27 mouse cellular contexts compared by ENCODE assay signal in the genomic region with DNA sequence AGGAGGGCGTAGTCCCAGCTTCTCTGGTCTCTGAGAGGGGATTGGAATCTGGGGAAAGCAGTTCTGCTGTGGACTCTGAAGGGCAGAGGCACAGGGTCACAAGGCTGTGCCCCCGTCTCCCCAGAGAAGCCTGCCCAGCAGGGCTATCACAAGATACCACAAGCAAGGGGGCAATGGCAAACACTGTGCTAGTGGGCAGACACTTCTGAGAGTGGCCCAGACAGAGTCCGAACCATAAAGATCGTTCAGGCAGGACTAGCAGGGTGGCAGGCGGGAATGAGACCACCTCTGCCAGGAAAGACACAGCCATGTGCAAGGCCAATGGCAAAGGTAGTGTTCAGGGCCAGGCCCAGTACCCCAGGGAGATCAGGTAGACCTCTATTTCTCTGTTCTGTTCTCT. TPM values are rescaled to one million over a fixed set of nuclear protein-coding genes. Genes with fewer than 3 reads are reported as not detected.
DNase-seq lines count a peak whose midpoint lies in the region; ATAC-seq and TF ChIP-seq lines count a peak whose summit lies in the region.
"Had no signal": no experiment of that assay in that cellular context is flagged by ENCODE, and none has a peak within 500 bp of the region (broad histone marks: within the 10 kb centered on the region; RNA-seq: fewer than 3 reads in every experiment).

No protein-coding gene starts in this region.

- no peak overlapping the region for H3K4me2 ChIP-seq in lung, embryonic 14.5 days
- no peak overlapping the region for H3K4me2 ChIP-seq in stomach, embryonic 16.5 days (ENCODE audit: low read depth, low read length)
- H3K4me2 ChIP-seq: embryonic facial prominence, embryonic 15.5 days; forebrain, embryonic 13.5 days; heart, embryonic 12.5 days; heart, embryonic 15.5 days; hindbrain, embryonic 13.5 days had no signal

- H3K4me1 ChIP-seq in lung, embryonic 14.5 days (ENCODE audit: insufficient read depth), result peaks cover 38% of the 10 kb centered on the region
- peaks cover 56% of the 10 kb centered on the region for H3K4me1 ChIP-seq in stomach, embryonic 16.5 days (ENCODE audit: control insufficient read depth, insufficient read depth, low read length)

- no peak overlapping the region for H3K9ac ChIP-seq in lung, embryonic 14.5 days
- H3K9ac ChIP-seq in stomach, embryonic 16.5 days (ENCODE audit: low read length), result 0 out of 2 replicates have a peak overlapping the region, but pooled peaks have one; percentile 12
- H3K9ac ChIP-seq: embryonic facial prominence, embryonic 15.5 days; forebrain, embryonic 13.5 days; forebrain, postnatal 0 days; heart, embryonic 12.5 days; heart, embryonic 15.5 days; hindbrain, embryonic 13.5 days; intestine, embryonic 15.5 days had no signal

- peak; percentile 17 for DNase-seq in gastrocnemius, adult 2 months
- no peak for DNase-seq in gastrocnemius, postnatal 36 days
- no peak for DNase-seq in lung, embryonic 14.5 days
- no peak for DNase-seq in lung, postnatal 4 days
- no peak for DNase-seq in adrenal gland, adult 2 months
- DNase-seq: adrenal gland, adult 8-10 months; adrenal gland, postnatal 25 days; cerebellum, adult 11-12 months; cerebellum, adult 8-10 months; cerebellum, postnatal 10 days; cerebellum, postnatal 36 days; embryo, embryonic 11 days; forebrain, postnatal 0 days; gastrocnemius, postnatal 25 days; heart, postnatal 10 days; heart, postnatal 36 days had no signal

- H3K9me3 ChIP-seq in lung, embryonic 14.5 days (ENCODE audit: low read depth, low read length), result no peaks in the 10 kb centered on the region
- no peaks in the 10 kb centered on the region for H3K9me3 ChIP-seq in stomach, embryonic 16.5 days (replicated peaks; ENCODE audit: control insufficient read depth, low read length)
- H3K9me3 ChIP-seq: embryonic facial prominence, embryonic 15.5 days; forebrain, embryonic 13.5 days; heart, embryonic 12.5 days; heart, embryonic 15.5 days; hindbrain, embryonic 10.5 days; hindbrain, embryonic 13.5 days; intestine, embryonic 15.5 days had no signal

- H3K27me3 ChIP-seq in lung, embryonic 14.5 days (ENCODE audit: insufficient read depth, low read length), result no peaks in the 10 kb centered on the region
- H3K27me3 ChIP-seq in stomach, embryonic 16.5 days (ENCODE audit: control insufficient read depth, insufficient read depth, low read length), result no peaks in the 10 kb centered on the region
- H3K27me3 ChIP-seq: embryonic facial prominence, embryonic 15.5 days; forebrain, embryonic 13.5 days; heart, embryonic 12.5 days; heart, embryonic 15.5 days; intestine, embryonic 15.5 days had no signal

- no peaks in the 10 kb centered on the region; the same call in 1 of the 2 replicates for H3K36me3 ChIP-seq in lung, embryonic 14.5 days (ENCODE audit: insufficient read depth)
- H3K36me3 ChIP-seq in stomach, embryonic 16.5 days (ENCODE audit: control insufficient read depth, insufficient read depth, low read length), result no peaks in the 10 kb centered on the region
- H3K36me3 ChIP-seq: embryonic facial prominence, embryonic 15.5 days; heart, embryonic 15.5 days; hindbrain, embryonic 10.5 days; hindbrain, embryonic 13.5 days; intestine, embryonic 15.5 days had no signal

- peak overlapping the region; percentile 81 for H3K27ac ChIP-seq in gastrocnemius, adult 2 months
- peak overlapping the region; percentile 6; the same call in 1 of the 2 replicates for H3K27ac ChIP-seq in lung, embryonic 14.5 days (ENCODE audit: low read depth)
- H3K27ac ChIP-seq in stomach, embryonic 16.5 days (ENCODE audit: low read length), result peak overlapping the region; percentile 17; the same call in 1 of the 2 replicates
- H3K27ac ChIP-seq: forebrain, embryonic 13.5 days; hindbrain, embryonic 13.5 days had no signal

- TF ChIP-seq CTCF in gastrocnemius, adult 2 months (IDR thresholded peaks at IDR 0.05), result no peak
- no peak for TF ChIP-seq CTCF in lung, embryonic 14.5 days (IDR thresholded peaks at IDR 0.05; ENCODE audit: low read depth)

- no peak overlapping the region for H3K4me3 ChIP-seq in gastrocnemius, adult 2 months
- H3K4me3 ChIP-seq in lung, embryonic 14.5 days (ENCODE audit: low read depth, low read length), result no peak overlapping the region
- no peak overlapping the region for H3K4me3 ChIP-seq in stomach, embryonic 16.5 days (replicated peaks; ENCODE audit: low read length)
- H3K4me3 ChIP-seq: embryonic facial prominence, embryonic 15.5 days; erythroblast, embryonic 14.5 days; forebrain, embryonic 13.5 days; heart, embryonic 12.5 days; heart, embryonic 15.5 days; hindbrain, embryonic 10.5 days; hindbrain, embryonic 13.5 days; intestine, embryonic 15.5 days had no signal

- WGBS in lung, embryonic 14.5 days, result 90% methylated on average over 5 of the region's 5 CpGs
- 86% methylated on average over 5 of the region's 5 CpGs for WGBS in stomach, embryonic 16.5 days

- intact Hi-C loops in gastrocnemius, adult 2 months (cut with DNase I), result no loop called here
- intact Hi-C loops in gastrocnemius, postnatal 36 days (cut with DNase I), result no loop called here

- ATAC-seq in lung, embryonic 14.5 days (ENCODE audit: insufficient read depth), result no peak
- no peak for ATAC-seq in stomach, embryonic 16.5 days (ENCODE audit: insufficient read depth, low FRiP score)
- ATAC-seq: CD4-positive, CD25-positive, alpha-beta regulatory T cell, adult 4 months; forebrain, embryonic 13.5 days; forebrain, postnatal 0 days; hindbrain, embryonic 16.5 days; intestine, embryonic 15.5 days had no signal

RNA-seq across cellular contexts. Expression of gene Zcchc24, which starts 7.7 kb away (rescaled TPM):
- total RNA-seq in gastrocnemius, adult 2 months (2021), result 10 to 100 TPM; 40.6 to 59.3 TPM
- total RNA-seq in gastrocnemius, postnatal 36 days (2021), result 10 to 100 TPM; 38.4 to 49.4 TPM
- polyA plus RNA-seq in lung, embryonic 14.5 days (2014; fragmentation: Nextera tagmentation; extraction: Ambion mirVana), result 29.6 and 29.8 TPM in 2 replicates
- polyA plus RNA-seq in stomach, embryonic 16.5 days (2015; fragmentation: Nextera tagmentation; extraction: Ambion mirVana), result 15.3 and 17.1 TPM in 2 replicates
- 10 to 100 TPM; 19.5 to 32.6 TPM for total RNA-seq in adrenal gland, adult 2 months (2021)
- polyA plus RNA-seq in adrenal gland, adult 2 months (2012; rRNA removed), result 19.5 and 20.6 TPM in 2 replicates

Comparison
In these comparisons a context has a peak if more than half of its experiments do, and no peak if none do; other contexts are left out.
1. H3K27ac ChIP-seq: peak in every context shown above with its lines; median percentile 81 in gastrocnemius, adult 2 months; 17 in stomach, embryonic 16.5 days; 6 in lung, embryonic 14.5 days.